Mouse (Mus musculus): ENCODE measurements at regions not wholly inside any gene's neighbourhood (a gene's known extent, or its start where the extent isn't known, plus 50 kb on each side); places are given as distances from the start of the nearest gene placed in this dataset.
"Not testable (repeated sequence)": the region's sequence is repeated elsewhere in the genome, so short reads cannot be mapped to it uniquely, and the experiment has no call there.

- Histone ChIP-seq H3K9ac (no peak overlapping the region), H3K27ac (ENCODE audit: low read depth) (no peak overlapping the region), H3K9me3 (ENCODE audit: low read depth, low read length) (peaks cover 5% of the 10 kb centered on the region; the same call in 1 of the 2 replicates), H3K4me1 (ENCODE audit: insufficient read depth) (peaks cover 2% of the 10 kb centered on the region; the same call in 1 of the 2 replicates), H3K4me2 (no peak overlapping the region), H3K36me3 (ENCODE audit: insufficient read depth) (no peaks in the 10 kb centered on the region), H3K4me3 (ENCODE audit: low read depth, low read length) (no peak overlapping the region), H3K27me3 (ENCODE audit: insufficient read depth, low read length) (no peaks in the 10 kb centered on the region)
- ATAC-seq (ENCODE audit: insufficient read depth): no peak
- no peak for DNase-seq
- 84% methylated on average over 3 of the region's 3 CpGs for WGBS
- TF ChIP-seq CTCF (IDR thresholded peaks at IDR 0.05; ENCODE audit: low read depth): no peak
Observed at GRCm38 (mm10) chr8:126816155-126816554, 129.5 kb downstream of the Tomm20 start.

- Histone ChIP-seq H3K9ac (no peak overlapping the region), H3K4me2 (no peak overlapping the region), H3K27me3 (ENCODE audit: insufficient read depth, low read length) (no peaks in the 10 kb centered on the region), H3K4me1 (ENCODE audit: insufficient read depth) (no peaks in the 10 kb centered on the region), H3K9me3 (ENCODE audit: low read depth, low read length) (peaks cover 5% of the 10 kb centered on the region; the same call in 1 of the 2 replicates), H3K27ac (ENCODE audit: low read depth) (no peak overlapping the region), H3K4me3 (ENCODE audit: low read depth, low read length) (no peak overlapping the region), H3K36me3 (ENCODE audit: insufficient read depth) (no peaks in the 10 kb centered on the region)
- ATAC-seq (ENCODE audit: insufficient read depth): no peak
- no peak for TF ChIP-seq CTCF (IDR thresholded peaks at IDR 0.05; ENCODE audit: low read depth)
- 71% methylated on average over 4 of the region's 4 CpGs for WGBS
- DNase-seq: no peak
Observed at GRCm38 (mm10) chr8:126814427-126814826, 131.2 kb downstream of the Tomm20 start.

GRCm38 (mm10) chr8:126813621-126814020, 132.0 kb downstream of the Tomm20 start:
- ATAC-seq (ENCODE audit: insufficient read depth): no peak
- H3K27ac ChIP-seq (ENCODE audit: low read depth): no peak overlapping the region
- no peak overlapping the region for H3K4me3 ChIP-seq (ENCODE audit: low read depth, low read length)
- peak; percentile 54 for TF ChIP-seq CTCF (IDR thresholded peaks at IDR 0.05; ENCODE audit: low read depth)
- 82% methylated on average over 4 of the region's 4 CpGs for WGBS
- H3K27me3 ChIP-seq (ENCODE audit: insufficient read depth, low read length): no peaks in the 10 kb centered on the region
- no peaks in the 10 kb centered on the region for H3K4me1 ChIP-seq (ENCODE audit: insufficient read depth)
- DNase-seq: no peak
- no peak overlapping the region for H3K9ac ChIP-seq
- peaks cover 5% of the 10 kb centered on the region; the same call in 1 of the 2 replicates for H3K9me3 ChIP-seq (ENCODE audit: low read depth, low read length)
- no peaks in the 10 kb centered on the region for H3K36me3 ChIP-seq (ENCODE audit: insufficient read depth)
- H3K4me2 ChIP-seq: no peak overlapping the region

DNA sequence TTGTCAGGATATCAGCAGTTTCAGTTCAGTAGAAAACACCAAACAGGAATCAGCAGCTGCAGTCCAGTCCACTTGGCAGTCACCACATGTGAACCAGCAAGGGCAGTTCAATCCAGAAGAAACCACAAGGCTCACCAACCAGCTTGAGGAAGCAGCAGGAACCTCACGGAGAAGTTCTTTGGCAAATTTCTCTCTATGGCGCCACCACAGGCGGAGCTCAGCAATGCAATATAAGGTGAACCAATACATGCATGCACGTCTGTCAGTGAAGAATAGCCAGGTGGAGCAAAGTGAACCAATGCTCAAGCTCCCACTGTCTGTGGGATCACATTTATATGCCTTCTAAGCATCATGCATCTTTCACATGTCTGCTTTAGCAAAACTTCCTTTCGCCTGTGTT, 132.9 kb downstream of the Tomm20 start:
- ATAC-seq (ENCODE audit: insufficient read depth) (no peak), DNase-seq (no peak)
- WGBS: 91% methylated on average over 5 of the region's 5 CpGs
- Histone ChIP-seq H3K9me3 (ENCODE audit: low read depth, low read length) (peaks cover 5% of the 10 kb centered on the region; the same call in 1 of the 2 replicates), H3K9ac (no peak overlapping the region), H3K4me3 (ENCODE audit: low read depth, low read length) (no peak overlapping the region), H3K4me1 (ENCODE audit: insufficient read depth) (no peaks in the 10 kb centered on the region), H3K27me3 (ENCODE audit: insufficient read depth, low read length) (no peaks in the 10 kb centered on the region), H3K4me2 (no peak overlapping the region), H3K36me3 (ENCODE audit: insufficient read depth) (no peaks in the 10 kb centered on the region), H3K27ac (ENCODE audit: low read depth) (no peak overlapping the region)
- TF ChIP-seq CTCF (IDR thresholded peaks at IDR 0.05; ENCODE audit: low read depth): no peak

GRCm38 (mm10) chr8:126811358-126811757, 134.3 kb downstream of the Tomm20 start:
- not testable (repeated sequence) for H3K4me2 ChIP-seq; H3K27me3 ChIP-seq (ENCODE audit: insufficient read depth, low read length); H3K27ac ChIP-seq (ENCODE audit: low read depth); H3K9me3 ChIP-seq (ENCODE audit: low read depth, low read length); DNase-seq; H3K36me3 ChIP-seq (ENCODE audit: insufficient read depth); H3K4me1 ChIP-seq (ENCODE audit: insufficient read depth); H3K9ac ChIP-seq; ATAC-seq (ENCODE audit: insufficient read depth); H3K4me3 ChIP-seq (ENCODE audit: low read depth, low read length)
- 56% methylated on average over 2 of the region's 2 CpGs for WGBS

DNA sequence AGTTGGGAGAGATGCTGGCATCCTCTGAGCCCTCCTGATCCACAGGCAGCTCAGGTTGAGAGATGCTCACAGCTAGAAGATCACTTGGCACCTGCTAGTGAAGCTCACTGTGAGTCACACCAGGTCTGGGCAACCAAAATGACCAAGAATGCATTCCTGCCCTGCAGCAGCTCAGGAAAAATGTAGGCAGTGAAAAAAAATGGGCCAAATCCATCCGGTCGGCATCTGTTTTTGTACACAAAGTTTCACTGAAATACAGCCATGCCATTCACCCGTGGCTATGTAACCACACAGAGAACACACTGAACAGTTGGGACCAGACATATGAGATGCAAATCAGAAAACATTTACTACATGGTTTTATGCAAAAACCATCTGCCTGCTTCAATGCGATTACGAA, 135.1 kb downstream of the Tomm20 start:
- Histone ChIP-seq H3K36me3 (ENCODE audit: insufficient read depth) (no peaks in the 10 kb centered on the region), H3K9me3 (ENCODE audit: low read depth, low read length) (peaks cover 5% of the 10 kb centered on the region; the same call in 1 of the 2 replicates), H3K4me2 (no peak overlapping the region), H3K9ac (no peak overlapping the region), H3K4me3 (ENCODE audit: low read depth, low read length) (no peak overlapping the region), H3K4me1 (ENCODE audit: insufficient read depth) (peaks cover 4% of the 10 kb centered on the region; the same call in 1 of the 2 replicates), H3K27ac (ENCODE audit: low read depth) (no peak overlapping the region), H3K27me3 (ENCODE audit: insufficient read depth, low read length) (no peaks in the 10 kb centered on the region)
- no peak for TF ChIP-seq CTCF (IDR thresholded peaks at IDR 0.05; ENCODE audit: low read depth)
- ATAC-seq (ENCODE audit: insufficient read depth) (no peak), DNase-seq (no peak)
- WGBS: 84% methylated on average over 5 of the region's 5 CpGs

GRCm38 (mm10) chr8:126809321-126809720, 136.3 kb downstream of the Tomm20 start:
- H3K9me3 ChIP-seq (ENCODE audit: low read depth, low read length): peaks cover 5% of the 10 kb centered on the region; the same call in 1 of the 2 replicates
- H3K4me1 ChIP-seq (ENCODE audit: insufficient read depth): peaks cover 4% of the 10 kb centered on the region; the same call in 1 of the 2 replicates
- TF ChIP-seq CTCF (IDR thresholded peaks at IDR 0.05; ENCODE audit: low read depth): no peak
- H3K36me3 ChIP-seq (ENCODE audit: insufficient read depth): no peaks in the 10 kb centered on the region
- 77% methylated on average over 1 of the region's 1 CpGs for WGBS
- no peak overlapping the region for H3K4me3 ChIP-seq (ENCODE audit: low read depth, low read length)
- no peak overlapping the region for H3K4me2 ChIP-seq
- H3K9ac ChIP-seq: no peak overlapping the region
- no peak for ATAC-seq (ENCODE audit: insufficient read depth)
- no peak overlapping the region for H3K27ac ChIP-seq (ENCODE audit: low read depth)
- no peaks in the 10 kb centered on the region for H3K27me3 ChIP-seq (ENCODE audit: insufficient read depth, low read length)
- no peak for DNase-seq

DNA sequence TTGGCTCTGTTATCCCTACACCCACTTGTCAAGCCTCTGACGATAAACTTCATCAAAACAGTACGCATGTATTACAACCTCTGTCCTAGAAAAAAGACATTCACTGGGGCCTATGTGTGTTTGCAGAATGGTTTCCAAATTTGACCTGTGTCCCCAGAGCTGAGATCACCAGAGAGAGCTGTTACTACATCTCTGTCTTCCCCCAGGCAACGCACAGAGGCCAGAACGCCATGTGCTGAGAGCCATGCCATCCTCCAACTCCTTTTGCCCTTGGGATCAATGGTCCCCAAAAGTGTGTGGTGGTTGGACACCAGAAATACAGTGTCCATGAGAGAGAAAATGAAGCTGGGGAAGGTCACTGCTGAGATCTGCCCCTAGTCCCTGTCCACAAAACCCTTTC, 137.1 kb downstream of the Tomm20 start:
- Histone ChIP-seq H3K36me3 (ENCODE audit: insufficient read depth) (no peaks in the 10 kb centered on the region), H3K27ac (ENCODE audit: low read depth) (no peak overlapping the region), H3K4me2 (no peak overlapping the region), H3K4me3 (ENCODE audit: low read depth, low read length) (no peak overlapping the region), H3K27me3 (ENCODE audit: insufficient read depth, low read length) (no peaks in the 10 kb centered on the region), H3K9ac (no peak overlapping the region), H3K4me1 (ENCODE audit: insufficient read depth) (peaks cover 4% of the 10 kb centered on the region; the same call in 1 of the 2 replicates), H3K9me3 (ENCODE audit: low read depth, low read length) (peaks cover 5% of the 10 kb centered on the region; the same call in 1 of the 2 replicates)
- TF ChIP-seq CTCF (IDR thresholded peaks at IDR 0.05; ENCODE audit: low read depth): no peak
- DNase-seq (no peak), ATAC-seq (ENCODE audit: insufficient read depth) (no peak)
- 81% methylated on average over 4 of the region's 4 CpGs for WGBS
